Mouse (Mus musculus) liver, adult 2 months (tissue): ENCODE results near the gene Trub2. TPM values are rescaled to one million over a fixed set of nuclear protein-coding genes. Genes with fewer than 3 reads are reported as not detected.

Experiments used
- DNase-seq: peaks from one replicate; pipeline ENCODE4 v3.0.0-alpha.2; 2011; ENCODE audit warnings: low read depth, low spot score; ENCODE audit errors: extremely low read depth
- H3K27ac ChIP-seq: fragments of 200-500 bp; replicated peaks from 2 replicates; pipeline ENCODE4 v1.5.1; 2012; ENCODE audit warnings: low read depth, mild to moderate bottlenecking, control low read depth, inconsistent platforms, low read length; ENCODE audit not compliant: insufficient read depth
- H3K27me3 ChIP-seq: fragments of 200-500 bp; 2 replicates; pipeline ENCODE4 v1.6.1; 2012; ENCODE audit warnings: mild to moderate bottlenecking, moderate library complexity, low read length, inconsistent platforms; ENCODE audit not compliant: control insufficient read depth, insufficient read depth
- H3K36me3 ChIP-seq: fragments of 200-500 bp; 2 replicates; pipeline ENCODE4 v1.6.1; 2012; ENCODE audit warnings: low read length, inconsistent platforms; ENCODE audit not compliant: control insufficient read depth, insufficient read depth
- H3K4me1 ChIP-seq: fragments of 200-500 bp; 2 replicates; pipeline ENCODE4 v1.6.1; 2011; ENCODE audit warnings: low read length; ENCODE audit not compliant: control insufficient read depth, insufficient read depth
- H3K4me3 ChIP-seq: fragments of 200-500 bp; 2 replicates; pipeline ENCODE4 v1.5.1; 2011; ENCODE audit warnings: low read depth, mild to moderate bottlenecking, control low read depth, low read length, moderate library complexity; ENCODE audit not compliant: insufficient read depth
- H3K79me2 ChIP-seq: fragments of 200-500 bp; 2 replicates; pipeline ENCODE4 v1.6.1; 2012; ENCODE audit warnings: inconsistent platforms, mild to moderate bottlenecking, low read length, moderate library complexity; ENCODE audit not compliant: control insufficient read depth, insufficient read depth
- H3K9ac ChIP-seq: fragments of 200-500 bp; 2 replicates; pipeline ENCODE4 v1.6.1; 2012; ENCODE audit warnings: low read depth, mild to moderate bottlenecking, control low read depth, inconsistent platforms, low read length
- CTCF ChIP-seq: fragments of 200-500 bp; IDR thresholded peaks from 2 replicates; pipeline ENCODE4 v1.5.1; 2011; ENCODE audit warnings: low read depth, low read length, control low read depth
- POLR2A ChIP-seq: fragments of 200-500 bp; IDR thresholded peaks from 2 replicates; pipeline ENCODE4 v1.6.1; 2011; ENCODE audit warnings: low read length, control low read depth; ENCODE audit not compliant: insufficient read depth; ENCODE audit errors: extremely low read depth
- WGBS: fragments of 180-500 bp; shearing (Covaris S2); methylation state at CpG from one replicate; pipeline ENCODE4 v1.1.7; 2018; 5-methylcytosine and 5-hydroxymethylcytosine counted together
- polyA plus RNA-seq: library from polyadenylated mRNA; depleted of rRNA; stranded (reverse); fragments of >200 nt; gene quantifications from 2 replicates; pipeline ENCODE4 v1.2.3, GENCODE M21; 2012
- total RNA-seq: library from RNA; depleted of rRNA; stranded (reverse); fragments of >200 nt; gene quantifications from 2 replicates; pipeline ENCODE4 v1.2.3, GENCODE M21; 2014

The Trub2 gene
- total and polyA plus RNA-seq, 2 experiments, result 10.2 to 19.7 TPM

DNA sequence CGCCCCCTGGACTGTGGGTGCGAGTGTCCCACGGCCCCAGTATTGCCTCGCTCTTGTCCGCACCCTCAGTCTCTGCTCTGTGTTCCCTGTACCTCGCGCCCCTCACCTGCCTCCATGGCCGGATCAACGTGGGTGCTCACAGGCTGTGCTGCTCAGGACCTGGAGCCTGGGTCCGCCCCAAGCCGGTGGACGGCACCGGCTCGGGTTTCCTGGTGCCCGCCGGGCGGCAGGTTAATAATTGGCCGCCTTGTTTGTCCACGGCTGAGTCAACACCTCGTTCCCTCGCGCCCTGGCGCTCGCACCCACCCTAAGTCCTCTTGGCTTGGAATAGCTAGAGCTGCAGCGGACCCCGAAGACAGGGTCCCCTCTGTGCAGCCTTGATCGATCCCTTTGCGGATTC, 36.8 kb downstream of the Trub2 start, which contains the start of gene Gm13420:
Gene Gm13420 (minus strand): TSS at position 189 of the 400 bp plus-strand sequence.
- peak within 1 kb of the TSS; percentile 69 for H3K9ac ChIP-seq

GRCm38 (mm10) chr2:29748499-29748898, 39.8 kb downstream of the Trub2 start:
- H3K27me3 ChIP-seq, result 0 out of 2 replicates have a peak, but pooled peaks cover 5% of the 10 kb centered on the region
- DNase-seq, result no peak
- H3K4me3 ChIP-seq, result no peak overlapping the region
- TF ChIP-seq POLR2A (no peak), CTCF (no peak)
- H3K4me1 ChIP-seq, result peaks cover 7% of the 10 kb centered on the region; the same call in 1 of the 2 replicates
- H3K9ac ChIP-seq, result no peak overlapping the region
- no peaks in the 10 kb centered on the region for H3K79me2 ChIP-seq
- no peaks in the 10 kb centered on the region for H3K36me3 ChIP-seq
- WGBS, result 86% methylated on average over 4 of the region's 4 CpGs
- no peak overlapping the region for H3K27ac ChIP-seq

More for the DNA sequence above, 36.8 kb downstream of the Trub2 start, which contains the start of gene Gm13420:
- 0 out of 2 replicates have a peak, but pooled peaks cover 5% of the 10 kb centered on the region for H3K27me3 ChIP-seq
- DNase-seq, result peak; percentile 43
- WGBS, result 4% methylated on average over 28 of the region's 28 CpGs
- H3K4me3 ChIP-seq, result peak within 1 kb of the TSS; percentile 65; the same call in 1 of the 2 replicates
- H3K27ac ChIP-seq, result no peak within 1 kb of the TSS
- H3K36me3 ChIP-seq, result no peaks in the 10 kb centered on the region
- peaks cover 7% of the 10 kb centered on the region; the same call in 1 of the 2 replicates for H3K4me1 ChIP-seq
- TF ChIP-seq CTCF (no peak), POLR2A (no peak)
- no peaks in the 10 kb centered on the region for H3K79me2 ChIP-seq

DNA sequence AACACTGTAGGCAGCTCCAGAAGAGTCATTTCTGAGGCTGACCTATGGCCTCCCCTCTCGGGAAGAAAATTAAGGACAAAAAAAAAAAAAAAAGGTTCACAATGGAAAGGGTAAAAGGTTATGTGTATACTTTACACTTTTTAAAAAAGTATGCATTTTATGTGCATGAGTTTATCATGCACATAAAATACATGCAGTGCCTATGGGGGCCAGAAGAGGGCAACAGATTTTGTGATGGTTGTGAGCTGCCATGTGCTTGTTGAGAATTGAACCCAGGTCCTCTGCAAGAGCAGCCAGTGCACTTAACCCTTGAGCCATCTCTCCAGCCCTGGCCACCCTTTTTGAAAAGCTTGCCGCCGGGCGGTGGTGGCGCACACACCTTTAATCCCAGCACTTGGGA, 40.5 kb downstream of the Trub2 start:
- peak; percentile 18; the same call in 1 of the 2 replicates for TF ChIP-seq CTCF
- TF ChIP-seq POLR2A, result no peak
- peaks cover 7% of the 10 kb centered on the region; the same call in 1 of the 2 replicates for H3K4me1 ChIP-seq
- no peaks in the 10 kb centered on the region for H3K79me2 ChIP-seq
- WGBS, result 77% methylated on average over 5 of the region's 5 CpGs
- no peak overlapping the region for H3K4me3 ChIP-seq
- no peaks in the 10 kb centered on the region for H3K36me3 ChIP-seq
- H3K27ac ChIP-seq, result no peak overlapping the region
- 0 out of 2 replicates have a peak, but pooled peaks cover 5% of the 10 kb centered on the region for H3K27me3 ChIP-seq
- H3K9ac ChIP-seq, result no peak overlapping the region
- DNase-seq, result no peak

- no peak overlapping the region for H3K9ac ChIP-seq
- TF ChIP-seq POLR2A (no peak), CTCF (no peak)
- H3K27me3 ChIP-seq, result 0 out of 2 replicates have a peak, but pooled peaks cover 5% of the 10 kb centered on the region
- H3K4me1 ChIP-seq, result peaks cover 7% of the 10 kb centered on the region; the same call in 1 of the 2 replicates
- 50% methylated on average over 50 of the region's 50 CpGs for WGBS
- H3K27ac ChIP-seq, result no peak overlapping the region
- H3K36me3 ChIP-seq, result no peaks in the 10 kb centered on the region
- H3K4me3 ChIP-seq, result no peak overlapping the region
- no peak for DNase-seq
- H3K79me2 ChIP-seq, result no peaks in the 10 kb centered on the region
Measured at GRCm38 (mm10) chr2:29747188-29747782, 41.0 kb downstream of the Trub2 start.

DNA sequence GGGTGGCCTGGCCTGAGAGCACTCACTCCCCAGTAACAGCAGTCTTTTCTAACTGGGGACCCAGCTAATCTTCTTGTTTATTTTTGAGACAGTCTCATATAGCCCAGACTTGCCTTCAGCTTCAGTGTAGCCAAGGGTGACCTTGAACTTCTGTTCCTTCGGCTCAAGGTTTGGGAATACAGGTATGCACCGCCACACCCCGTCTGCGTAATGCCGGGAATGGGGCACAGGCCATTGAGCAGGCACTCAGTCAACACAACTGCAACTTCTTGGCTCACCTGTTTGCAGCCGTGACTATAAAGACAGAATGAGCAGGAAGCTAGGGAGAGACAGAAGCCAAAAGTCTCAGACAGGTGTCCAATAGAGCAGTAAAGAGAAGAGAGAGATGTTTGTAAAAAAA, 44.0 kb downstream of the Trub2 start:
- no peak overlapping the region for H3K4me3 ChIP-seq
- TF ChIP-seq POLR2A (no peak), CTCF (no peak)
- H3K9ac ChIP-seq, result no peak overlapping the region
- H3K4me1 ChIP-seq, result no peaks in the 10 kb centered on the region
- WGBS, result 77% methylated on average over 6 of the region's 6 CpGs
- H3K27ac ChIP-seq, result no peak overlapping the region
- 0 out of 2 replicates have a peak, but pooled peaks cover 5% of the 10 kb centered on the region for H3K27me3 ChIP-seq
- H3K79me2 ChIP-seq, result no peaks in the 10 kb centered on the region
- H3K36me3 ChIP-seq, result no peaks in the 10 kb centered on the region
- no peak for DNase-seq

DNA sequence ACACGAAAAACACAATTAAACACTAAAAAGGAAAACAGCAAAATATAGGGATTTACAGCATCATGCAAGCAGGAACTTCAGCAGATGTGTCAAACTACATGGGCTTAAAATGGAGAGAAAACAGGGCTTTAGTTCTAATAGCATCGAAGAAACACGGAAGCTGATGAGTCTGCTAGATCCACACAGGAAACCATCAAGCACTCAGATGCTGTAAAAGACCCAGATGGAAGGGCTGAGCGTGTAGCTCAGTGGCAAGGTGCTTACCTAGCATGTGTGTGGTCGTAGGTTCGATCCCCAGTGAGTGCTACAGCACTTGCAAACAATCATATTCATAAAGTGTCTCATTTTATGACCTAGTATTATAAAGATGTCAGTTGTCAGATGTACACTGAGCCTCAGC, 47.1 kb downstream of the Trub2 start:
- H3K36me3 ChIP-seq, result no peaks in the 10 kb centered on the region
- no peaks in the 10 kb centered on the region for H3K79me2 ChIP-seq
- no peak for DNase-seq
- H3K4me1 ChIP-seq, result peaks cover 19% of the 10 kb centered on the region
- 95% methylated on average over 6 of the region's 6 CpGs for WGBS
- no peak overlapping the region for H3K27ac ChIP-seq
- no peak overlapping the region for H3K9ac ChIP-seq
- TF ChIP-seq CTCF, result no peak
- no peak for TF ChIP-seq POLR2A
- H3K4me3 ChIP-seq, result no peak overlapping the region
- no peaks in the 10 kb centered on the region for H3K27me3 ChIP-seq
